Mouse (Mus musculus) ES-Bruce4 (cell line): ENCODE results near the gene Ptgfrn. TPM values are rescaled to one million over a fixed set of nuclear protein-coding genes. Genes with fewer than 3 reads are reported as not detected.
A peak's percentile ranks its signal among the peaks of the same experiment; 100 is the strongest.

Source experiments
- H3K27ac ChIP-seq: 2 replicates; pipeline ENCODE4 v1.5.1; 2012; ENCODE audit warnings: low read length, inconsistent platforms; ENCODE audit not compliant: insufficient read depth
- H3K27me3 ChIP-seq: 2 replicates; pipeline ENCODE4 v1.6.1; 2012; ENCODE audit warnings: mild to moderate bottlenecking, low read length, inconsistent platforms; ENCODE audit not compliant: control insufficient read depth, poor library complexity, insufficient read depth, severe bottlenecking
- H3K36me3 ChIP-seq: 2 replicates; pipeline ENCODE4 v1.6.1; 2012; ENCODE audit warnings: inconsistent platforms, mild to moderate bottlenecking, low read length, moderate library complexity; ENCODE audit not compliant: control insufficient read depth, poor library complexity, insufficient read depth, severe bottlenecking
- H3K4me1 ChIP-seq: one replicate; pipeline ENCODE4 v1.8.1; 2011; ENCODE audit warnings: low read length; ENCODE audit not compliant: control insufficient read depth, insufficient read depth
- H3K4me3 ChIP-seq: 2 replicates; pipeline ENCODE4 v1.5.1; 2011; ENCODE audit warnings: low read depth, mild to moderate bottlenecking, low read length
- H3K9ac ChIP-seq: 2 replicates; pipeline ENCODE4 v1.6.1; 2012; ENCODE audit warnings: low read depth, mild to moderate bottlenecking, inconsistent platforms; ENCODE audit not compliant: poor library complexity, severe bottlenecking
- H3K9me3 ChIP-seq: replicated peaks from 2 replicates; pipeline ENCODE4 v1.6.1; 2012; ENCODE audit warnings: mild to moderate bottlenecking, low read length, inconsistent platforms; ENCODE audit not compliant: control insufficient read depth, poor library complexity, insufficient read depth, severe bottlenecking
- CTCF ChIP-seq: IDR thresholded peaks from one replicate; pipeline ENCODE4 v1.8.1; 2011; ENCODE audit warnings: low read depth, low read length
- EP300 ChIP-seq: IDR thresholded peaks from 2 replicates; pipeline ENCODE4 v1.6.1; 2011; ENCODE audit warnings: low read depth, low read length; ENCODE audit not compliant: insufficient read depth
- POLR2A ChIP-seq: IDR thresholded peaks from one replicate; pipeline ENCODE4 v1.8.1; 2011; ENCODE audit warnings: low read length; ENCODE audit not compliant: insufficient read depth
- polyA plus RNA-seq: library from polyadenylated mRNA; stranded (reverse); fragments of >200 nt; gene quantifications from 2 replicates; pipeline ENCODE4 v1.2.4, GENCODE M21; 2011; ENCODE audit warnings: low read depth; ENCODE audit not compliant: missing spikeins, insufficient read depth, insufficient read length

The Ptgfrn gene
- polyA plus RNA-seq, 1 experiment: 60.7 TPM

- no peaks in the 10 kb centered on the region for H3K9me3 ChIP-seq
- no peaks in the 10 kb centered on the region for H3K27me3 ChIP-seq
- peaks cover 2% of the 10 kb centered on the region for H3K4me1 ChIP-seq
- H3K9ac ChIP-seq: no peak overlapping the region
- no peak overlapping the region for H3K27ac ChIP-seq
- no peak overlapping the region for H3K4me3 ChIP-seq
- no peak for TF ChIP-seq CTCF
- no peak for TF ChIP-seq EP300
- no peak for TF ChIP-seq POLR2A
- H3K36me3 ChIP-seq: no peaks in the 10 kb centered on the region
Observed at GRCm38 (mm10) chr3:101132981-101133380, 22.9 kb upstream of the Ptgfrn start.

- Histone ChIP-seq H3K4me1 (peaks cover 2% of the 10 kb centered on the region), H3K36me3 (no peaks in the 10 kb centered on the region), H3K4me3 (no peak overlapping the region), H3K27me3 (no peaks in the 10 kb centered on the region), H3K9ac (no peak overlapping the region), H3K9me3 (no peaks in the 10 kb centered on the region), H3K27ac (no peak overlapping the region)
- TF ChIP-seq POLR2A (no peak), EP300 (no peak), CTCF (no peak)
Observed at GRCm38 (mm10) chr3:101131772-101132171, 21.7 kb upstream of the Ptgfrn start.

DNA sequence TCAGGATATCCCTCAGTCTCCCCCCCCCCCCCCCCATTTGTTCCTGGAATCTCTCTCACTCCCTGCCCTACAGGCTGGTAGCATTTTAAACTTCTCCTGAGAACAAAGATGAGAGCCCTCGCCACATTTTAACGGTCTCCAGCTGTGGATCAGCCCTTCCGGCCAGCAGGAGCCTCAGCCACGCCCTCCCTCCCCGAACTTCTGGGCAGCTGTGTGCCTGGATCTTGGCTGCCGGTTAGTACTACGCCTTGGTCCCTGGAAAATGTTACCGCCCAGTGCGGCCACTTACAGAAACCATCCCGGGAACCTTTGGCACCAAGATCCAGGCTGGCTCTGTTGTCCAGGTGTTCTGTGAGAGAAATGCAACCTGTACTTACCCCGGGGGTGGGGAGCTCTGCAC lies 20.4 kb upstream of the Ptgfrn start:
- peak overlapping the region; percentile 37 for H3K27ac ChIP-seq
- H3K9ac ChIP-seq: peak overlapping the region; percentile 65

GRCm38 (mm10) chr3:101129620-101130019 lies 19.5 kb upstream of the Ptgfrn start:
- H3K36me3 ChIP-seq: no peaks in the 10 kb centered on the region
- H3K9me3 ChIP-seq: no peaks in the 10 kb centered on the region
- peaks cover 2% of the 10 kb centered on the region for H3K4me1 ChIP-seq
- H3K9ac ChIP-seq: no peak overlapping the region
- H3K4me3 ChIP-seq: no peak overlapping the region
- no peaks in the 10 kb centered on the region for H3K27me3 ChIP-seq
- H3K27ac ChIP-seq: peak overlapping the region; percentile 29; the same call in 1 of the 2 replicates
- TF ChIP-seq POLR2A (no peak), EP300 (no peak), CTCF (no peak)

More for the DNA sequence above, 20.4 kb upstream of the Ptgfrn start:
- no peaks in the 10 kb centered on the region for H3K9me3 ChIP-seq
- H3K36me3 ChIP-seq: no peaks in the 10 kb centered on the region
- no peaks in the 10 kb centered on the region for H3K27me3 ChIP-seq
- H3K4me3 ChIP-seq: peak overlapping the region; percentile 51
- TF ChIP-seq POLR2A: no peak
- no peak for TF ChIP-seq CTCF
- TF ChIP-seq EP300: peak; percentile 90
- peaks cover 2% of the 10 kb centered on the region for H3K4me1 ChIP-seq

DNA sequence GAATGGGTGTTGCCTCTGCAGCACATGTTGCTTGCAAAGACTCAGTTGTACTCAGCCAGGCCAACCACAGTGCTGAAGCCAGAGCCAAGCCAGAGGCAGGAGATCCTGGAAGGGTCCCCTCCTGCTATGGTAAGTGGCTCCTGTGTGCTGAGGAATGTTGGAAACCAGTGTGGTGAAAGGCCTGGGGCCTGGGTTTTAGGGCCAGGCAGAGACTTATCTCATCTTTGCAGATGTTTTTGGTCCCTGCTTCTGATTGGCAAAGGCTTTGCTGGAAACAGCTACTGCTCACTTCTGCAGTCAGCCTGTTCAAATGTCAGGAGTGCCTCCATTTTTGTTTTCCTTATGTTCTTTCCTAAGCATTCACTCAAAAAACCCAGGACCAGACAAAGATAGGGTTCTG lies 19.0 kb upstream of the Ptgfrn start:
- H3K4me1 ChIP-seq: peaks cover 2% of the 10 kb centered on the region
- H3K27me3 ChIP-seq: no peaks in the 10 kb centered on the region
- TF ChIP-seq CTCF: no peak
- TF ChIP-seq POLR2A: no peak
- no peak for TF ChIP-seq EP300
- H3K9ac ChIP-seq: no peak overlapping the region
- no peak overlapping the region for H3K27ac ChIP-seq
- no peaks in the 10 kb centered on the region for H3K36me3 ChIP-seq
- H3K4me3 ChIP-seq: no peak overlapping the region
- H3K9me3 ChIP-seq: no peaks in the 10 kb centered on the region

DNA sequence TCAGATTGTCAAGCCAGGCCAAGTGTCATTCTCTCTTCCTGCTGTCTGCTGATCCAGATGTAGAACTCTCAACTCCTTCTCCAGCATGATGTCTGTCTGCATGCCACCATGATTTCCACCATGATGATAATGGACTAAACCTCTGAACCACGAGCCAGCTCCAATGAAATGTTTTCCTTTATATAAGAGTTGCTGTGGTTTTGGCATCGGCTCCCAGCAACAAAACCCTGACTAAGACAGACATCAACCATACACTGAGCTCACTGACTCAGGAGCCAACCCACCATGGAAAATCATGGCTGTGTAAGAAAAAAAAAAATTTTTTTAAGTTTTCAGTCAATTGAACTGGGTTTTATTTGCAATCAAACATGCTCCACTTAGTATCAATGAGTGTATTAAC lies 17.7 kb upstream of the Ptgfrn start:
- no peak overlapping the region for H3K4me3 ChIP-seq
- no peak overlapping the region for H3K9ac ChIP-seq
- H3K9me3 ChIP-seq: no peaks in the 10 kb centered on the region
- H3K36me3 ChIP-seq: no peaks in the 10 kb centered on the region
- H3K4me1 ChIP-seq: peaks cover 2% of the 10 kb centered on the region
- H3K27ac ChIP-seq: no peak overlapping the region
- H3K27me3 ChIP-seq: no peaks in the 10 kb centered on the region
- TF ChIP-seq POLR2A (no peak), EP300 (no peak), CTCF (no peak)
